Mouse (Mus musculus) natural killer cell, adult 2 months (primary cell): ENCODE measurements around the gene Tctn1.

Experiments
- DNase-seq, 2 experiments: peaks; one replicate each; pipeline ENCODE4 v3.0.0; 2022; ENCODE audit warnings: low spot score in 2 of 2

Gene Tctn1

GRCm38 (mm10) chr5:122263933-122264905 lies at the start of gene Tctn1:
Gene Tctn1, minus strand, starts transcription at chr5:122264460.
- DNase-seq = peak; percentile 82 to 87

- no peak for DNase-seq
Observed at GRCm38 (mm10) chr5:122312942-122313684, 48.9 kb upstream of the Tctn1 start.

GRCm38 (mm10) chr5:122312346-122312745 lies 48.1 kb upstream of the Tctn1 start:
- DNase-seq = no peak

GRCm38 (mm10) chr5:122311692-122312091 lies 47.4 kb upstream of the Tctn1 start:
- DNase-seq = no peak

GRCm38 (mm10) chr5:122310699-122311098 lies 46.4 kb upstream of the Tctn1 start:
- DNase-seq = peak in 1 of 2 experiments; percentile 17

- DNase-seq = no peak
Observed at GRCm38 (mm10) chr5:122306536-122306935, 42.3 kb upstream of the Tctn1 start.

- DNase-seq = peak; percentile 35 to 49
Observed at GRCm38 (mm10) chr5:122305472-122305871, 41.2 kb upstream of the Tctn1 start.

GRCm38 (mm10) chr5:122304541-122304940 lies 40.3 kb upstream of the Tctn1 start:
- DNase-seq = no peak

GRCm38 (mm10) chr5:122303937-122304336 lies 39.7 kb upstream of the Tctn1 start:
- no peak for DNase-seq

- DNase-seq = peak in 1 of 2 experiments; percentile 10
Observed at GRCm38 (mm10) chr5:122302810-122303745, 38.8 kb upstream of the Tctn1 start.

- no peak for DNase-seq
Observed at GRCm38 (mm10) chr5:122300071-122300518, 35.8 kb upstream of the Tctn1 start.

- DNase-seq = no peak
Observed at GRCm38 (mm10) chr5:122295113-122295935, 31.1 kb upstream of the Tctn1 start.

- DNase-seq = no peak
Observed at GRCm38 (mm10) chr5:122294219-122294735, 30.0 kb upstream of the Tctn1 start.

- DNase-seq = no peak
Observed at GRCm38 (mm10) chr5:122293131-122293530, 28.9 kb upstream of the Tctn1 start.

GRCm38 (mm10) chr5:122291553-122292339 lies 27.5 kb upstream of the Tctn1 start:
- no peak for DNase-seq

- no peak for DNase-seq
Observed at GRCm38 (mm10) chr5:122291149-122291548, 26.9 kb upstream of the Tctn1 start.

GRCm38 (mm10) chr5:122288147-122288811 lies 24.0 kb upstream of the Tctn1 start:
- DNase-seq = no peak

GRCm38 (mm10) chr5:122287026-122287425 lies 22.8 kb upstream of the Tctn1 start:
- no peak for DNase-seq

GRCm38 (mm10) chr5:122286191-122286590 lies 21.9 kb upstream of the Tctn1 start:
- no peak for DNase-seq
